In the genomic region with DNA sequence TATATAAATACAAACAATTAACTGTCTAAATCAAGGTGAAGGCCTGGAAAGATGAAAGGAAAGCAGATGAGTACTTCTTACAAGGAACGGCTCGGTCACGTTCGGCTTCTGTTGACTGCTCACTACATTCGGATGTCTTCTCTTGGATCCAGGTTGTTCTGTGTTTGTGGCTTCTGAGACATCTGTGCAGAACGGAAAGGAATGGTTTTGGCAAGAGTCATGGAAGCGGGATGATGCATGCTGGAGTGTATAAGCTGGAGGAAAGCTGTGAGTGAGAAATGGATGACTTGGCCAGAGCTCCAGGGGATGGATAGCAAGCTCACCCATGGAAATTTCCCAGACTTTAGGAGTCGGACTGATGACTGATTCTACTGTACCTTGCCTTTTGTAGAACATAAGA, we compare ENCODE assay signal across 16 mouse cellular contexts. TPM values are rescaled to one million over a fixed set of nuclear protein-coding genes. Genes with fewer than 3 reads are reported as not detected.
DNase-seq lines count a peak whose midpoint lies in the region.
"Had no signal": no experiment of that assay in that cellular context is flagged by ENCODE, and none has a peak within 500 bp of the region (broad histone marks: within the 10 kb centered on the region; RNA-seq: fewer than 3 reads in every experiment).

No protein-coding gene starts in this region.

- peak; percentile 7 for DNase-seq in adrenal gland, adult 2 months
- DNase-seq in adrenal gland, postnatal 36 days = no peak
- peak; percentile 57 for DNase-seq in heart, adult 11 months
- no peak for DNase-seq in heart, postnatal 14 days
- peak; percentile 34 for DNase-seq in 3134 (ENCODE audit: extremely low read depth, insufficient read length, low spot score)
- DNase-seq in NIH3T3 (ENCODE audit: low read depth) = peak; percentile 41
- DNase-seq in cerebellum, postnatal 25 days = no peak
- DNase-seq in left cerebral cortex, adult 11 months (ENCODE audit: low spot score) = no peak
- DNase-seq: adrenal gland, adult 8-10 months; adrenal gland, postnatal 14 days; B cell, adult 2 months; cerebellum, adult 11 months; cerebellum, adult 18-20 months; cerebellum, adult 8-10 months; cerebellum, adult 9-11 months; cerebellum, postnatal 14 days had no signal

- intact Hi-C loops in heart, postnatal 14 days (cut with DNase I) = no loop called here

RNA-seq across cellular contexts. Expression of a gene that starts 16.0 kb away (rescaled TPM):
- 10 to 100 TPM; 87.7 to 90.0 TPM for total RNA-seq in adrenal gland, adult 2 months (2021)
- polyA plus RNA-seq in adrenal gland, adult 2 months (2012; rRNA removed) = 54.3 and 54.4 TPM in 2 replicates
- 10 to 100 TPM; 76.2 to 84.7 TPM for total RNA-seq in adrenal gland, postnatal 36 days (2021)
- total RNA-seq in heart, postnatal 14 days (2021) = 100 to 1,000 TPM; 250 to 282 TPM

RNA-seq across cellular contexts. Expression of a gene that starts 22.9 kb away (rescaled TPM):
- 10 to 100 TPM; 33.3 to 36.4 TPM for total RNA-seq in adrenal gland, adult 2 months (2021)
- 11.7 and 11.8 TPM in 2 replicates for polyA plus RNA-seq in adrenal gland, adult 2 months (2012; rRNA removed)
- 10 to 100 TPM; 31.2 to 39.6 TPM for total RNA-seq in adrenal gland, postnatal 36 days (2021)
- 10 to 100 TPM; 21.0 to 22.6 TPM for total RNA-seq in heart, postnatal 14 days (2021)

Comparison
In these comparisons a context has a peak if more than half of its experiments do, and no peak if none do; other contexts are left out.
1. DNase-seq: peak in adrenal gland, adult 2 months (single experiment), heart, adult 11 months (single experiment), 3134 (single experiment) and NIH3T3 (single experiment); none in adrenal gland, postnatal 36 days (0 of 2), heart, postnatal 14 days (0 of 2), cerebellum, postnatal 25 days (0 of 2) and left cerebral cortex, adult 11 months (single experiment).